Mouse (Mus musculus): ENCODE measurements at regions not wholly inside any gene's neighbourhood (a gene's known extent, or its start where the extent isn't known, plus 50 kb on each side); places are given as distances from the start of the nearest gene placed in this dataset.

GRCm38 (mm10) chr15:97138265-97138664 lies 82.5 kb upstream of the Slc38a4 start:
- no peak for TF ChIP-seq CTCF (IDR thresholded peaks at IDR 0.05; ENCODE audit: borderline replicate concordance, insufficient read depth, low read depth, low read length)
- no peak for TF ChIP-seq POLR2A (IDR thresholded peaks at IDR 0.05; ENCODE audit: borderline replicate concordance, insufficient read depth, low read length)
